12 mouse cellular contexts compared by ENCODE assay signal in the genomic region with DNA sequence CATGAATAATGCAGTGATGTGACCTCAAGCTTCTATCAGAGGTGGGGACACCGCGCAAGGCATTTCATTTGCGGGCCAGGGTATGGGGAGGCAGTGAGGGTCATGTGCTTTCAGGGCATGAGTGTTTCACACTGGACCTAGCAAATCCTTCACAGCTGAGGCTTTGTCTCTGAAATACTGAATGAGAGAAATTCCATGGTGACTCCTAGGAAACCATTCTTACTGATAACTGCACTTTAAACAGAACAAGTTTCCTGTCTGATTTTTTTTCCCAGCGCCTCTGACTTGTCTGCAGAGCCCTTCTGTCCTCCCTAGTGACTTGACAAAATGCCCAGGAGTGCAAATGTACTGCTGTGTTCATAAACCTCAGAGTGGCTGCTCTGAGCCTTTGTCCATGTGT. TPM values are rescaled to one million over a fixed set of nuclear protein-coding genes. Genes with fewer than 3 reads are reported as not detected.
DNase-seq lines count a peak whose midpoint lies in the region; ATAC-seq and TF ChIP-seq lines count a peak whose summit lies in the region.
"Had no signal": no experiment of that assay in that cellular context is flagged by ENCODE, and none has a peak within 500 bp of the region (broad histone marks: within the 10 kb centered on the region; RNA-seq: fewer than 3 reads in every experiment).

No protein-coding gene starts in this region.

- H3K36me3 ChIP-seq in lung, embryonic 14.5 days (ENCODE audit: insufficient read depth): peaks cover 67% of the 10 kb centered on the region
- peaks cover 5% of the 10 kb centered on the region; the same call in 1 of the 2 replicates for H3K36me3 ChIP-seq in forebrain, embryonic 16.5 days (ENCODE audit: control insufficient read depth, insufficient read depth)
- H3K36me3 ChIP-seq in midbrain, embryonic 16.5 days (ENCODE audit: control insufficient read depth, insufficient read depth, low read length): peaks cover 14% of the 10 kb centered on the region; the same call in 1 of the 2 replicates

- WGBS in lung, embryonic 14.5 days: 50% methylated on average over 4 of the region's 4 CpGs
- WGBS in forebrain, embryonic 16.5 days: 6% methylated on average over 4 of the region's 4 CpGs
- WGBS in midbrain, embryonic 16.5 days: 12% methylated on average over 4 of the region's 4 CpGs

- peak; percentile 53 for DNase-seq in lung, embryonic 14.5 days
- DNase-seq in lung, adult 18-20 months: no peak
- no peak for DNase-seq in spleen, postnatal 14 days (ENCODE audit: low spot score in 2 of 2)
- DNase-seq in natural killer cell, adult 2 months (ENCODE audit: low spot score in 2 of 2): no peak
- DNase-seq in right cerebral cortex, adult 2 months (ENCODE audit: low spot score in 2 of 2): no peak
- DNase-seq: adrenal gland, postnatal 36 days; kidney, postnatal 36 days had no signal

- no peak overlapping the region for H3K4me2 ChIP-seq in lung, embryonic 14.5 days
- no peak overlapping the region for H3K4me2 ChIP-seq in forebrain, embryonic 16.5 days (ENCODE audit: low read length)
- H3K4me2 ChIP-seq in midbrain, embryonic 16.5 days (ENCODE audit: low read length): no peak overlapping the region
- H3K4me2 ChIP-seq: limb, embryonic 13.5 days had no signal

- no peak for ATAC-seq in lung, embryonic 14.5 days (ENCODE audit: insufficient read depth)
- ATAC-seq in forebrain, embryonic 16.5 days: peak; percentile 53
- ATAC-seq in midbrain, embryonic 16.5 days: peak; percentile 71

- peak overlapping the region; percentile 67 for H3K27ac ChIP-seq in lung, embryonic 14.5 days (ENCODE audit: low read depth)
- H3K27ac ChIP-seq in cortical plate, adult 2 months (ENCODE audit: insufficient read depth, low read length): peak overlapping the region; percentile 79
- H3K27ac ChIP-seq in forebrain, embryonic 16.5 days (ENCODE audit: low read length): peak overlapping the region; percentile 35
- peak overlapping the region; percentile 66 for H3K27ac ChIP-seq in midbrain, embryonic 16.5 days (ENCODE audit: low read length)
- H3K27ac ChIP-seq: limb, embryonic 13.5 days had no signal

- no peaks in the 10 kb centered on the region for H3K27me3 ChIP-seq in lung, embryonic 14.5 days (ENCODE audit: insufficient read depth, low read length)
- H3K27me3 ChIP-seq in forebrain, embryonic 16.5 days (replicated peaks; ENCODE audit: control insufficient read depth, insufficient read depth, low read length): no peaks in the 10 kb centered on the region
- H3K27me3 ChIP-seq in midbrain, embryonic 16.5 days (ENCODE audit: control insufficient read depth, insufficient read depth, low read depth, low read length): no peaks in the 10 kb centered on the region
- H3K27me3 ChIP-seq: limb, embryonic 13.5 days had no signal

- H3K4me3 ChIP-seq in lung, embryonic 14.5 days (ENCODE audit: low read depth, low read length): no peak overlapping the region
- H3K4me3 ChIP-seq in cortical plate, adult 2 months (ENCODE audit: insufficient read depth, low read length): no peak overlapping the region
- H3K4me3 ChIP-seq in forebrain, embryonic 16.5 days (replicated peaks; ENCODE audit: low read length): no peak overlapping the region
- H3K4me3 ChIP-seq in midbrain, embryonic 16.5 days (ENCODE audit: low read depth, low read length): no peak overlapping the region
- H3K4me3 ChIP-seq: limb, embryonic 13.5 days had no signal

- H3K9ac ChIP-seq in lung, embryonic 14.5 days: no peak overlapping the region
- H3K9ac ChIP-seq in forebrain, embryonic 16.5 days (replicated peaks; ENCODE audit: low read depth, low read length): no peak overlapping the region; the same call in 1 of the 2 replicates
- H3K9ac ChIP-seq in midbrain, embryonic 16.5 days (ENCODE audit: low read depth, low read length): 0 out of 2 replicates have a peak overlapping the region, but pooled peaks have one; percentile 45
- H3K9ac ChIP-seq: limb, embryonic 13.5 days had no signal

- H3K9me3 ChIP-seq in lung, embryonic 14.5 days (ENCODE audit: low read depth, low read length): no peaks in the 10 kb centered on the region
- H3K9me3 ChIP-seq in forebrain, embryonic 16.5 days (ENCODE audit: control insufficient read depth, low read length): no peaks in the 10 kb centered on the region
- H3K9me3 ChIP-seq in midbrain, embryonic 16.5 days (replicated peaks; ENCODE audit: control insufficient read depth, low read length, poor library complexity, severe bottlenecking): no peaks in the 10 kb centered on the region
- H3K9me3 ChIP-seq: limb, embryonic 13.5 days had no signal

- TF ChIP-seq CTCF in lung, embryonic 14.5 days (IDR thresholded peaks at IDR 0.05; ENCODE audit: low read depth): no peak
- no peak for TF ChIP-seq CTCF in cortical plate, adult 2 months (IDR thresholded peaks at IDR 0.05; ENCODE audit: extremely low read depth, insufficient read depth, low read length)

- peaks cover 3% of the 10 kb centered on the region; the same call in 1 of the 2 replicates for H3K4me1 ChIP-seq in lung, embryonic 14.5 days (ENCODE audit: insufficient read depth)
- peaks cover 33% of the 10 kb centered on the region for H3K4me1 ChIP-seq in cortical plate, adult 2 months (ENCODE audit: control insufficient read depth, insufficient read depth, low read length)
- H3K4me1 ChIP-seq in forebrain, embryonic 16.5 days (replicated peaks; ENCODE audit: control insufficient read depth, insufficient read depth, low read length): peaks cover 89% of the 10 kb centered on the region
- H3K4me1 ChIP-seq in midbrain, embryonic 16.5 days (ENCODE audit: control insufficient read depth, insufficient read depth, low read length): peaks cover 72% of the 10 kb centered on the region

- TF ChIP-seq POLR2A in cortical plate, adult 2 months (IDR thresholded peaks at IDR 0.05; ENCODE audit: extremely low read depth, insufficient read depth, low read length): no peak

RNA-seq across cellular contexts. Expression of a gene that starts 41.5 kb away (rescaled TPM):
- polyA plus RNA-seq in lung, embryonic 14.5 days (2014; fragmentation: Nextera tagmentation; extraction: Ambion mirVana): not detected in 2 replicates
- not detected in 2 replicates for polyA plus RNA-seq in cortical plate, adult 2 months (2012; rRNA removed)
- not detected in 2 replicates for polyA plus RNA-seq in forebrain, embryonic 16.5 days (2015; fragmentation: Nextera tagmentation; extraction: Ambion mirVana)
- not detected in 2 replicates for polyA plus RNA-seq in midbrain, embryonic 16.5 days (2015; fragmentation: Nextera tagmentation; extraction: Ambion mirVana)
- polyA plus RNA-seq: heart, postnatal 0 days; limb, embryonic 13.5 days had no signal
